Mouse (Mus musculus) embryonic fibroblast, embryonic 13.5 days (primary cell): ENCODE data around the gene Gm9903.

Experiments used
- CTCF ChIP-seq: IDR thresholded peaks from 2 replicates; pipeline ENCODE4 v1.5.1; 2011; ENCODE audit warnings: mild to moderate bottlenecking, control low read depth, low read length, moderate library complexity, borderline replicate concordance; ENCODE audit not compliant: insufficient read depth
- POLR2A ChIP-seq: IDR thresholded peaks from 2 replicates; pipeline ENCODE4 v1.6.1; 2011; ENCODE audit warnings: low read depth, mild to moderate bottlenecking, control low read depth, low read length, moderate library complexity

DNA sequence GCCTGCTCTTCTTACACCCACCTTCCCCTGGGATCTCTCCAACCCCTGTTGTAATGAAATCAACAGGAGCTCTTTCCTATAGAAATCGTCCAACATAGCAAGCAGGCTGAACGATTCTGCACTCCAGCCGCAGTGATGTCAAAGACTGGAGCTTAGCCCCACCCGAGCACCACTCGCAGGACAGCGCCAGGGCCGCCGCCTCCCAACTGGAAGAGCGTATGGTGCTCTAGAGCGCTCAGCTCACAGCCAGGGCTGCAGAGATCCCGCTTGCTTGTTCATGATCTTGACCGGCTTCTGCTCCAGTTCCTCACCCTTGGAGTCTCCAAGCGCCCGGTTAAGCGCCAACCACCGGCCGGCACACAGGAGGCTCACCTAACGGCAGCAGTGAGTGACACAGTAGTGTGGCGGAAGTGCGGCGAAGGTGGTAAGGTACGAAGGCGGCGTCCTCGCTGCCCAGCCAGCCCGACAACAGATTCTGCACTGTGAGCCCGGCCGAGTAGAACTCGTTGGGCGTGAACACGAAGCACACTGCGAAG is 27.6 kb downstream of the Gm9903 start:
- TF ChIP-seq CTCF (no peak), POLR2A (no peak)
